Mouse (Mus musculus): ENCODE data around the gene Pappa.

Gene Pappa

DNA sequence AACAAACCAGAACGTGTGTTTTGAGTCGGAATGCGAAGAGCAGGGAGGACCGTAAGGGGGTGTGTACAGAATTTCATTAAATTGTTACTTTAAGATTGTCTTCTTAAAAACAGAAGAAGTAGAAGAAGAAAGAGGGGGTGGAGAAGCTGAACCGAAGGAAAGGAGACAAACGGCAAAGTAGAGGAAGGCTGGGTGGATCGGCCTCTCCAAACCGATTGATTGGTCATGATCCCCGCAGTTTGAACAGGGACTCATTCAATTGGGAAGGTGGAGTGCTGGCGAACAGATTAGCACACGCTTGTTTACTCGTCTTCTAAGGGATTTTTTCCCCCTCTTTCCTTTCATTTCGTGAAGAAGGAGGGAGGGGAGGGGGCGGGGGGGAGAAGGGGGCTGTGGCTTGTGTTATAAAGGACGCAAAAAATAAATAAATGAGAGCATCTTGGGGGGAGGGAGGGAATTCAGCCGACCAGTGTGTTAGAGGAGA, at the start of gene Pappa:
Pappa (plus strand) TSS at position 434 of the 484 bp plus-strand sequence.
- no peak for DNase-seq (ENCODE audit: low spot score)

- DNase-seq (ENCODE audit: low spot score) = no peak
Observed at GRCm38 (mm10) chr4:65077906-65078615, 45.9 kb upstream of the Pappa start.

- no peak for DNase-seq (ENCODE audit: low spot score)
Observed at GRCm38 (mm10) chr4:65086864-65087263, 37.1 kb upstream of the Pappa start.

DNA sequence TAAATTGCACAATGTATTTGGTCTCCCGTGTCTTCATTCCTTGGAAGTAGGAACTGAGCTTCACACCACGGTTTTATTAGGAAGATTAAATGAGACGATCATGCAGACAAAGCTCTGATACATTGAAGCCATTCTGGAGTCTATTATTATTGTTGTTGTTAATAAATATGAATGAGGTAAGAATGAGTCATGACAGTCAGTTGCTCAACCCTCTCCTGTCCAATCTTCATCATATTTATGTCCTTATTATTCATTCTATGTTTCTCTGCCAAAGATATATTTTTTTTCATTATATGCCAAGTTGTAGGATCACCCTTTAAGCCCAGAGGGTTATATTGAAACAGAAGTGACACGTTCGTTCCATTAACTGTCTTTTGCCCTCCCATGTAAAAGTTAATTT, 36.4 kb upstream of the Pappa start:
- no peak for DNase-seq (ENCODE audit: low spot score)

DNA sequence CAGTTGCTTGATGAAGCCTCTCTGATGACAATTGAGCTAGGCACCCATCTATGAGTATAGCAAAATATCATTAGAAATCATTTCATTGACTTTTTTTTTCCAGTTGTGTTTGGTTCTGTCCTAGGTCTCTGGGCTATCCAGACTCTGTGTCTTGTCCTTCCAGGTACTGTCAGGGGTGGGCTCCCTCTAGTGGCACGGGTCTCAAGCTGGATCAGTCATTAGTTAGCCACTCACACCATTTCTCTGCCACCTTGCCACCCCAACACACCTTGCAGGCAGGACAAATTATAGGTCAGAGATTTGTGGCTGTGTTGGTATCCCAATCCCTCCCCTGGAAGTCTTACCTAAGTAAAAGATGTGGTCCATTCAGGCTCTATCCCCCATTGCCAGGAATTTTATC, 31.8 kb upstream of the Pappa start:
- DNase-seq (ENCODE audit: low spot score) = no peak

GRCm38 (mm10) chr4:65120329-65120728, 3.6 kb upstream of the Pappa start:
- no peak for DNase-seq (ENCODE audit: low spot score)

GRCm38 (mm10) chr4:65122841-65123240, 1.1 kb upstream of the Pappa start:
- no peak for DNase-seq (ENCODE audit: low spot score)

GRCm38 (mm10) chr4:65124369-65125151, 586 bp downstream of the Pappa start:
- DNase-seq (ENCODE audit: low spot score) = no peak

- DNase-seq (ENCODE audit: low spot score) = no peak
Observed at GRCm38 (mm10) chr4:65125341-65126332, 1.7 kb downstream of the Pappa start.

DNA sequence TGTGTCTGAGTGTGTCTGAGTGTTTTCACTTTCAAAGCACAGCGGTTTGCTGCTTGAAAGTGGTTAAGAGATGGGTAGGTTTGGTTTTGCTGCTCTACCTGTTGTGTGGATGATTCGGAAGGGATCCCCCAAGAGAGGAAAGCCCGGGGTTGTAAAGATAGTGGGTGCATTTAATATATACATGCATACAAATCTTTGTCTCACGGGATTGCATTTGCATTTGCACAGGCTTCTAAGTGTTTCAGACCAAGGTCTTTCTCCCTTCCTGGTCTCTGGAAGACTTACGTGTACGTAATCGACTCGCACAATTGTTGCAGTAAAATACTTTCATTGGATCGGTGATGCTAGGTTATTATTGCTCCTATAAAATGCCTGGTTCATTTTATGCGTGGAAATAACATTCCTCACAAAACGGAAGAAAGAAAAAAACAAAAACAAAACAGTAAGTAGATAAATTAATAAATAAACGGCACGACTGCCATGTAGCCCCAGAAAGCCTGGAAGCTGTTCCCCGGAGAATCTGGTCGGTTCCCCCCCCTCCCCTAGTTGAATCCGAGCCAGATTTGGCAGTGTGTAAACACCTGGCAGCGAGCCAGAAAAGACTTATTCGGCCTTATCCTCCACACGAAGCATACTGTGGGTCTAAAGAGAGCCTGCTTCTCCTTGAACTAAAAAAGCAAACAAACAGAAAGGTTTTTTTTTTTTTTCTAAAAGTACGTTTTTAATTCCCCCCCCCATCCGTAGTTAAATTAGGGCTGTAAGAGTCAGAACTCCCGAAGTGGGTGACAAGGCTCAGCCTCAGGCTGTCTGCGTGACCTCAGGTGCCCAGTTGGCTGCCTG, 2.7 kb downstream of the Pappa start:
- no peak for DNase-seq (ENCODE audit: low spot score)

DNA sequence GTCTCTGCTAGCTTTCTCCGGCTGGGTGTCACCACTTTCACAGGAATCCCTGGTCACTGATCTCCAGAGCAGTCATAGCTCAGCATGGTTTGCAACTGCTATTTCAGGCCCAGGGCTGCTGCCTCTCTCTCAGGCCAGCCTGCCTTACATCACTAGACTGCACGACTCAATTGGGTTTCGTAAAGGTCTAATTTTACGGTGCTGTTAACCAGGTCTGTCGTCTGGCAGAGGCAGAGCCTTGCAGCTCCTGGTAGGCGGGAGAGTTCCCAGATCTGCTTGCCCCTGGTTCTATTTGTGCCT, 3.3 kb downstream of the Pappa start:
- no peak for DNase-seq (ENCODE audit: low spot score)

GRCm38 (mm10) chr4:65132657-65133056, 8.7 kb downstream of the Pappa start:
- DNase-seq (ENCODE audit: low spot score) = no peak

DNA sequence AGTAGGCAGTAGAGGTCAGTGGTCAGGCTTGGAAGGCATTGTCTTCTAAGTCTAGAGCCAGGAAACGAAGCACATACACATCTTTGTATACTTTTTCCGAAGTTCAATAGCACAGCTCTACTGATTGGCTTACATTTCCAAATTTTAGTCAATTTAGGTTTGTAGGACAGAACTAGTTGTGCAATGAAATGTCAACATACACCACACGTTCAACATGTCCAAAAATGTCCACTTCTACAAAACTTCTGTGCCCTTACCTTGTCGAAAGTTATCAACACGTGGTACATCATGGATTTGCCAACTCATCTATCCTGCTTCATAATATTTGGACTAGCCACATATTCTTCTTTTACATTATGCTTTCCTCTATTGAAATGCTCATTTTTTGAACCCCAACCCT, 10.4 kb downstream of the Pappa start:
- DNase-seq (ENCODE audit: low spot score) = no peak

- no peak for DNase-seq (ENCODE audit: low spot score)
Observed at GRCm38 (mm10) chr4:65135109-65135508, 11.1 kb downstream of the Pappa start.

DNA sequence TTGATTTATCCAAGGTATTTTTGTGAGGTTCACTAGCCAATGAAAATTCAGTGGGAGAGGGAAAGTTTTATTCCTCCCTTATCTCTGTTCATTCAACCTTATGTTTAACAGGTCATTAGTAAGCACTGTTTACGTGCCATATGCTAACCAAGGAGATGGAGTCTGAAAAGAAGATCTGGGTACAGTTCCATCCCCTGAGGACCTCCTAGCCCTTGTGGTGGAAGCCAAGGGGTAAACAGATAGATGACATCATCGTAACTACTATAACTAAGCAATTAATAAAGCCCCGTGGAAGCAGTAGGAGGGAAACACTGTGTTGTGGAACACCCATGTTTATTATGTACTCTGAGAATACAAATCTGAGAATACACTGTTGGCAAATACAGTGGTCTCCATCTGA, 12.6 kb downstream of the Pappa start:
- no peak for DNase-seq (ENCODE audit: low spot score)

- DNase-seq (ENCODE audit: low spot score) = no peak
Observed at GRCm38 (mm10) chr4:65146936-65147335, 23.0 kb downstream of the Pappa start.

DNA sequence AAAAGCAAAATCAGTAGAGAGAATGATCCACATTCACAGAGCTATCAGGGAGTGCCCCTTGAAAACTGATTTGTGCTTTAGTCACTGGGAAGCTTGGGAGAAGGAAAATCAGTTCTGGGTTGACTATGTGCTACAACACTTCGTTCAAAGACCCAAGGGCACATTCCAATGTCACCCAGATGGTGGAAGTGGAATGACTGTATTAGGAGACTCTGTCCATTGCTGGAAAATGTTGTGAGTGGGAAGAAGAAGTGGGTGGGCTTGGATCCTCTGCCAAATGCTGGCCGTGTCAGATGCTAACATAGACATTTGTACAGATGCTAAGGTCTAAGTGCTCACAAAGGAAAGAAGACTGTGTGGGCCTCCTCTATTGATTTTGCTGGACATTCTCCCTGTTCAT, 29.6 kb downstream of the Pappa start:
- DNase-seq (ENCODE audit: low spot score) = no peak

- no peak for DNase-seq (ENCODE audit: low spot score)
Observed at GRCm38 (mm10) chr4:65156231-65156630, 32.3 kb downstream of the Pappa start.

- DNase-seq (ENCODE audit: low spot score) = no peak
Observed at GRCm38 (mm10) chr4:65158651-65159050, 34.7 kb downstream of the Pappa start.

DNA sequence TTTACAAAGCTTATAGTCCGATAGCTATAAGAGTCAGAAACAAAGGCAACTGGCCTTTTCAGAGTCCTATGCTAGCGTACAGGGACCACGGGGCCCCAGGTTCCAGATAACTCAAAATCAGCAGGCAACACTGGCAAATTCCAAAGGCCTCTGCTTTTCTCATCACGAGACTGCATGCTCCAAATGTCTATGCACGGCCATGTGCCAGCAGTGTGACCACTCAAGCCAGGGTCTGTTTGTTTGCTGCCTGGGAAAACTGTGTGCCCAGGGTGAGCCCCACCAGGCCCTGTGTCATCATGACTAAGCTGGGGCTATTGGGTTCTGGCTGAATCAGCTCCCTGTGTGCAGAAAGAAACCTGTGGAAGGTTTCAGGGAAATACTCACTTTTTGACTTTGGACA, 35.5 kb downstream of the Pappa start:
- no peak for DNase-seq (ENCODE audit: low spot score)

DNA sequence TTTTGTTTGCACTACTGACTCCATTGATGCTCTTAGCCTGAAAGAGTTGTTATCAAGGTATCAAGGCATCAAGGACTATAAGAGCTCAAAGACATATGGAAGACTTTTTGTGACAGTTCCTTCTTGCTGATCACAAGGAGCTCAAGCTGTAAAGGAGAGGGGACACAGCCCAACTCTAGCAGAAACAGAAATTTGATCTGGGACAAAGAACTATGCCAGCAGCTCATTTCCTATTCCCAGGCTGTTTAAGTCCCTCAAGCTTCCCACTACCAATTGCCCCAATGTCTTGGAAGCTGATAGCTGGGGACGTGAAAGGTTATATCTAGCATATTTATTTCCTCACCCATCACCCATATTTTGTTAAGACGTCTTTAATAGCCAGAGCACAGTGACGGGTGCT, 39.7 kb downstream of the Pappa start:
- no peak for DNase-seq (ENCODE audit: low spot score)
